Mouse (Mus musculus): ENCODE measurements around the gene Klf4.

Klf4 gene

GRCm38 (mm10) chr4:55532407-55533195 lies at the start of gene Klf4:
Gene Klf4 (minus strand): TSS chr4:55532466.
- DNase-seq = peak; percentile 87 to 88

DNA sequence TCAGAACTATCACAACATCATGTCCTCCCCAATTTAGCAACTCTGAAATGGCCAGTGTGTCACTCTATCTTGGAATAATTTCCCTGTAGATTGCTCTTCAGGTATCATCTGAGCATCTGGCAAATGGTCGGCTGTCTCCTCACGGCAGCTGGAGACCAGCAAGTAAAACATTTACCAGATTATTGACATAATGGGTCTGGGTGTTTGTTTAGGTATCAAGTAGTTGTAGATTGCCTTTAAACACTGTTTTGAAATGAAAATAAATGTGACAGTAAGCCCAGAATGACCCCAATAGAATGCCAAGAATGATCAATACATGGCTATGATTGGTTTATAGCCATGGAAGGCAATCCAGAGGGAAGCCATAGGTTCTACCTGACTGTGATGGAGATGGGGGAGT lies 39.2 kb upstream of the Klf4 start:
- no peak for DNase-seq

- DNase-seq = no peak
Measured at GRCm38 (mm10) chr4:55567986-55568385, 35.7 kb upstream of the Klf4 start.

DNA sequence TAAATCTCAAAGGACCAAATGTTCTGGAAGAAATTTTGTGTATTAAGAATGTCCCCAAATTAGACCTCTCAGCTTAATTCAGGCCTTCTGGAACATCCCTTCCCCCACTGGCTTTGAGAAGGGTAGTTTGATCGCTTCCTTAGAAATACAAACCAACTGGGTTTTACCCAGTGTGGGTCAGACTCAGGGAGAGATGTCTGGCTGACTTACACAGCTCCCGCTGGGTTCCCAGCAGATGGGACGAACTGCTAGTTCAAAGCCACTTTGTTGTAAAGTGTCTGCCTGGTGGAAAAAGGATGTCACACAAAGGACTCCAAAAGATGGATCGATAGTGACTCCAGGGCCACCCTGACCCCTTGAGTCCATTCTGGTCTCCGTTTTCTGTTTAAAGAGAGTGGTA lies 35.3 kb upstream of the Klf4 start:
- no peak for DNase-seq

GRCm38 (mm10) chr4:55564317-55564716 lies 32.1 kb upstream of the Klf4 start:
- no peak for DNase-seq

DNA sequence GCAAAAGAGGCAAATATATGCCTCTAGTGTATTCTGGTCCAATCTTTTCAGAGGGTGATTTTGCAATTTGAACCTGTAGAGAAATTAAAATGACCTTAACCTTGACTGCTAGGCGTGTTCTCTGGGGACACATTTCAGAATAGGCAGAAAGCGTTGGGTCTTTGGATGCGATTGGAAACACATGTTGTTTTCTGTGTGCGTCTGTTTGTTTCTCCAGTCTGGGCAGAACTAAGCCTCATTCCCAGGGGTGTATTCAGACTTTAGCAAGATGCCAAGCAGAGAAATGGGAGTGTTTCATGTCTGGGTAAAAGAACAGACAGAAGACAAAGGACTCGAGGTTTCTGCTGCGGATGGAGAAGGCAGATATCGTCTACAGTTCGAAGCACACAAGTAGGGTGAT lies 30.8 kb upstream of the Klf4 start:
- DNase-seq = no peak

- DNase-seq = no peak
Measured at GRCm38 (mm10) chr4:55562062-55562461, 29.8 kb upstream of the Klf4 start.

- DNase-seq = no peak
Measured at GRCm38 (mm10) chr4:55546869-55547268, 14.6 kb upstream of the Klf4 start.

- no peak for DNase-seq
Measured at GRCm38 (mm10) chr4:55542753-55543152, 10.5 kb upstream of the Klf4 start.

DNA sequence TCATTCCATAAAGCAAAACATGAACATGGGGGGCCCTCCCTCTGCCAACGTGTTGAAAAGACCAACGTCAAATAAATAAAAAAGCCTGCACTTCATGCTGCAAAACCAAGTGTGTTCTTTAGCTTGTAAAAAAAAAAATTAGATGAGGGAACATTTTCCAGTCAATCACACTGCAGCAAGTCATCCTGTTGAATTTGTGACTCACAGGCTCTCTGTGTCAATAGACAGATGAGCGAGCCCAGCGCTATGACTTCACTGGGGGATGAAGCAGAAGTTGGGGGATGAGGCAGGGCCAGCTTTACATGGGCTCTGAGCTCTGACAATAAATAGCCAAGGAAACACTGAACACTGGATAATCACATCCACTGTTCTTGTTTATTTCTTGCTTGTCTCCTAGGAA lies 9.4 kb upstream of the Klf4 start:
- no peak for DNase-seq

GRCm38 (mm10) chr4:55541221-55541620 lies 9.0 kb upstream of the Klf4 start:
- no peak for DNase-seq

GRCm38 (mm10) chr4:55535012-55535411 lies 2.7 kb upstream of the Klf4 start:
- no peak for DNase-seq

- no peak for DNase-seq
Measured at GRCm38 (mm10) chr4:55534510-55534909, 2.2 kb upstream of the Klf4 start.

GRCm38 (mm10) chr4:55533803-55534254 lies 1.6 kb upstream of the Klf4 start:
- DNase-seq = peak in 1 of 2 experiments; percentile 5

- DNase-seq = no peak
Measured at GRCm38 (mm10) chr4:55533196-55533802, 1.0 kb upstream of the Klf4 start.

GRCm38 (mm10) chr4:55531856-55532406 lies 335 bp downstream of the Klf4 start:
- no peak for DNase-seq

DNA sequence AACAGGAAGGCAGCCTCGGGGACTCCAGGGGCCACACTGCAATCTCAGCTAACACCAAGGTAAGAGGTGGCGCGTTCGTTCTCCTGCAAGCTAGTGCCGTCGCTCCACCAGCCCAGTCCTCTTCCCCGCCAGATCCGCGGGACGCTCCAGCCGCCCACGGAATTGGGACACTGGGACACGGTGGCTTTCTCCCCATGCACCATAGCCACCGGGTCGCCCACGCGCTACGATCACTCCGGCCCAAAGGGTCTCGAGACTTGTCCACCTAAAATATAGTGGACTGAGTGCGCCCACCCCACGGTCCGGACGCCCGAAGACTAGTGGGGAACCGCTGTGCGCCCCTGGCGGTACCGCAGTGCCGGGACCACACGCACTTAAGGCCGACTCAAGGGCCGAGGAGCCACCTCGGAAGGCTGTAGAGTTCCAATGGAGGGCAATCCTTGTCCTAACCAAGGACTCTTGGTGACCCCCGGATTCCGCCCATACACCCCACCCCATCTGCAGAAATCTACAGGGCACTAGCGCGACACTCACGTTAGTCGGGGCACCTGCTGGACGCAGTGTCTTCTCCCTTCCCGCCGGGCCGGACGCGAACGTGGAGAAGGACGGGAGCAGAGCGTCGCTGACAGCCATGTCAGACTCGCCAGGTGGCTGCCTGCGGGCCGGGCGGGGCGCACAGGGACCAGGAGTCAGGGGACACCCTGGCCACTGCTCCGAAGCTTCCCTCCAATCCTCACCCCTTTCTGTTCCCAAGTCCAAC lies 990 bp downstream of the Klf4 start:
- DNase-seq = peak; percentile 20 to 25

DNA sequence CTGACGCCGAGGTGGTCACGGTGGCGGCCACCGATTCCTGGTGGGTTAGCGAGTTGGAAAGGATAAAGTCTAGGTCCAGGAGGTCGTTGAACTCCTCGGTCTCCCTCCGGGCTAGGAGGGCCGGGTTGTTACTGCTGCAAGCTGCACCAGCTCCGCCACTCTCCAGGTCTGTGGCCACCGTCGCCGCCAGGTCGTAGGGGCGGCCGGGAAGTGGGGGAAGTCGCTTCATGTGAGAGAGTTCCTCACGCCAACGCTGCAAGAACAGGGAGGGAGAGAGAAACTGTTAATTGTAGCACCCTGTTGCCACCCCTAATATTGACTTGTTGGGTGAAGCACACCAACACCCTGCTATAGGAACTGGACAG lies 1.6 kb downstream of the Klf4 start:
- no peak for DNase-seq

GRCm38 (mm10) chr4:55530236-55530635 lies 2.0 kb downstream of the Klf4 start:
- peak; percentile 32 to 33 for DNase-seq

DNA sequence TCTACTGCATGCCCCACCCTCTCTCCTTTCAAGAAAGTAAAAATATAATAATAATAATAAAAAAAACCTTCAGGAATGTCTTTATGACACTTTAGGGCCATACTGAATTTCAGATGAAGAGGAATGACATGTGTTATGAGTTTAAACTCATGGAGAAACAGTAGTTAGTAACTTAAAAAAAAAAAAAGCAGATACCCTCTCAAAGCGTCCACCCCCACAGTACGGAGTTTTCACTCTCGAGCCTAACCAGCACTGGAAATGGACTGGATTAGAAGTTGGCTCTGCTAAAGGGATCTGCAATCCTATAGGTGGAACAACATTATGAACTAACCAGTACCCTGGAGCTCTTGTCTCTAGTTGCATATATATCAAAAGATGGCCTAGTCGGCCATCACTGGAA lies 3.9 kb downstream of the Klf4 start:
- no peak for DNase-seq

- no peak for DNase-seq
Measured at GRCm38 (mm10) chr4:55527931-55528330, 4.3 kb downstream of the Klf4 start.

GRCm38 (mm10) chr4:55526247-55527115 lies 5.8 kb downstream of the Klf4 start:
- DNase-seq = no peak

Measured in thymus, adult 18-20 months (tissue).